Mouse (Mus musculus) heart, adult 2 months (tissue): ENCODE measurements around the gene Rtn4r.

Source experiments
- CTCF ChIP-seq: fragments of 200-600 bp; IDR thresholded peaks from 2 replicates; pipeline ENCODE4 v1.8.1; 2022; ENCODE audit warnings: antibody characterized with exemption, mild to moderate bottlenecking, moderate library complexity
- POLR2A ChIP-seq: fragments of 200-500 bp; IDR thresholded peaks from 2 replicates; pipeline ENCODE4 v1.6.1; 2011; ENCODE audit warnings: mild to moderate bottlenecking, low read depth, low read length, control low read depth; ENCODE audit not compliant: insufficient read depth

GRCm38 (mm10) chr16:18078314-18079015 lies 49.0 kb upstream of the Rtn4r start:
- no peak for TF ChIP-seq CTCF
- no peak for TF ChIP-seq POLR2A
